22 mouse cellular contexts compared by ENCODE assay signal in the genomic region with DNA sequence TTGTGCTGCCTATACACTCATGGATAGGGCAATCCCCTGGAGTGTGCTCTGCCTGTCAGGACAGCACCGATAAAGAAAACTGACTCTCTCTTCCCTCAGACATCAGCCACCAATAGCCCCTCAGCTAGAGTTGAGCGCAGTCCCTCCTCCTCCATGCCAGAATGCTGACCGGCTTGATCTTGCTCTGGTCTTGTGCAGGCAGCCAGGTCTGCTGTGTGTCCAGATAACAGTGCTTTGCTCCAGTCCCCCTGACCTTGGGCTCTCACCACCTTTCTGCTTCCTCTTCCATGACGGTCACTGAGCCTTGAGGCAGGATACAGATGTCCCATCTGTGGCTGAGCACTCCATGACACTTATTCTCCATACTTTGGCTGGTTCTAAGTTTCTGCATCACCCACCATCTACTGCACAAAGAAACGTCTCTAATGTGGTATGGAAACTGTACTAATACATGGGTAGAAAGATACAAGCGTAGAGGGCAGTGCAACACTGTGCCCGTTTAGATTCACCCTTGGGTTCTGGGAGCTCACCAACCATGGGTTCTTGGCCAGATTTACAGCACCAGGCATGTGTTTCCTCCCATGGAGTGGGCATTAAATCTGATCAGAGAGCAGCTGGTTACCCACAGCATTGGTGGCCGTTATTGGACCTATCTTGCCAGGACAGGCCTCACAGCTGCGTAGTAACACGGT. TPM values are rescaled to one million over a fixed set of nuclear protein-coding genes. Genes with fewer than 3 reads are reported as not detected.
DNase-seq lines count a peak whose midpoint lies in the region; ATAC-seq lines count a peak whose summit lies in the region.
"Had no signal": no experiment of that assay in that cellular context is flagged by ENCODE, and none has a peak within 500 bp of the region (broad histone marks: within the 10 kb centered on the region; RNA-seq: fewer than 3 reads in every experiment).

No protein-coding gene starts in this region.

- WGBS in heart, embryonic 13.5 days = 74% methylated on average over 10 of the region's 10 CpGs
- WGBS in kidney, embryonic 15.5 days = 84% methylated on average over 10 of the region's 10 CpGs
- WGBS in embryonic facial prominence, embryonic 10.5 days = 93% methylated on average over 10 of the region's 10 CpGs
- WGBS in forebrain, embryonic 11.5 days = 93% methylated on average over 10 of the region's 10 CpGs

- no peak for ATAC-seq in heart, embryonic 13.5 days (ENCODE audit: extremely low read depth, insufficient number of reproducible peaks, low FRiP score, low TSS enrichment)
- ATAC-seq in kidney, embryonic 15.5 days (replicated peaks; ENCODE audit: low FRiP score) = no peak
- ATAC-seq in forebrain, embryonic 11.5 days (replicated peaks; ENCODE audit: low FRiP score) = no peak
- ATAC-seq: CD4-positive, CD25-positive, alpha-beta regulatory T cell, adult 4 months; forebrain, embryonic 16.5 days had no signal

- H3K27me3 ChIP-seq in heart, embryonic 13.5 days (replicated peaks) = no peaks in the 10 kb centered on the region
- no peaks in the 10 kb centered on the region for H3K27me3 ChIP-seq in kidney, embryonic 15.5 days
- H3K27me3 ChIP-seq in embryonic facial prominence, embryonic 10.5 days (replicated peaks; ENCODE audit: low read depth, poor library complexity, severe bottlenecking) = no peaks in the 10 kb centered on the region
- no peaks in the 10 kb centered on the region for H3K27me3 ChIP-seq in forebrain, embryonic 11.5 days (ENCODE audit: control insufficient read depth, insufficient read depth, low read length)
- H3K27me3 ChIP-seq: embryonic facial prominence, embryonic 15.5 days; hindbrain, embryonic 13.5 days; intestine, embryonic 15.5 days had no signal

- no peak overlapping the region for H3K4me2 ChIP-seq in heart, embryonic 13.5 days
- H3K4me2 ChIP-seq in kidney, embryonic 15.5 days = no peak overlapping the region
- H3K4me2 ChIP-seq in forebrain, embryonic 11.5 days (ENCODE audit: low read depth, low read length, severe bottlenecking) = no peak overlapping the region
- H3K4me2 ChIP-seq: embryonic facial prominence, embryonic 15.5 days; hindbrain, embryonic 13.5 days; intestine, embryonic 15.5 days had no signal

- intact Hi-C loops in heart, postnatal 25 days (cut with DNase I) = no loop called here

- H3K4me3 ChIP-seq in heart, embryonic 13.5 days = no peak overlapping the region
- H3K4me3 ChIP-seq in kidney, embryonic 15.5 days (replicated peaks) = no peak overlapping the region
- H3K4me3 ChIP-seq in embryonic facial prominence, embryonic 10.5 days = no peak overlapping the region
- H3K4me3 ChIP-seq in forebrain, embryonic 11.5 days (ENCODE audit: low read depth, low read length) = no peak overlapping the region
- H3K4me3 ChIP-seq: embryonic facial prominence, embryonic 15.5 days; erythroblast, embryonic 14.5 days; forebrain, embryonic 10.5 days; hindbrain, embryonic 13.5 days; intestine, embryonic 15.5 days had no signal

- H3K9me3 ChIP-seq in heart, embryonic 13.5 days = no peaks in the 10 kb centered on the region
- H3K9me3 ChIP-seq in kidney, embryonic 15.5 days (replicated peaks) = no peaks in the 10 kb centered on the region
- no peaks in the 10 kb centered on the region for H3K9me3 ChIP-seq in embryonic facial prominence, embryonic 10.5 days
- no peaks in the 10 kb centered on the region for H3K9me3 ChIP-seq in forebrain, embryonic 11.5 days (ENCODE audit: control insufficient read depth, low read length)
- H3K9me3 ChIP-seq: embryonic facial prominence, embryonic 15.5 days; forebrain, embryonic 10.5 days; G1E; hindbrain, embryonic 13.5 days; intestine, embryonic 15.5 days had no signal

- peaks cover 37% of the 10 kb centered on the region for H3K4me1 ChIP-seq in heart, embryonic 13.5 days
- H3K4me1 ChIP-seq in kidney, embryonic 15.5 days = peaks cover 33% of the 10 kb centered on the region
- peaks cover 22% of the 10 kb centered on the region for H3K4me1 ChIP-seq in embryonic facial prominence, embryonic 10.5 days
- H3K4me1 ChIP-seq in forebrain, embryonic 11.5 days (replicated peaks; ENCODE audit: control insufficient read depth, insufficient read depth, low read length) = no peaks in the 10 kb centered on the region

- peak overlapping the region; percentile 36 for H3K27ac ChIP-seq in heart, embryonic 13.5 days (replicated peaks)
- H3K27ac ChIP-seq in kidney, embryonic 15.5 days = peak overlapping the region; percentile 59
- peak overlapping the region; percentile 24; the same call in 1 of the 2 replicates for H3K27ac ChIP-seq in embryonic facial prominence, embryonic 10.5 days (replicated peaks)
- H3K27ac ChIP-seq in forebrain, embryonic 11.5 days (ENCODE audit: low read depth, low read length) = no peak overlapping the region
- H3K27ac ChIP-seq: forebrain, embryonic 10.5 days; hindbrain, embryonic 13.5 days; intestine, embryonic 15.5 days had no signal

- DNase-seq in heart, postnatal 25 days (ENCODE audit: low spot score) = no peak
- DNase-seq in kidney, adult 18-20 months = no peak
- DNase-seq in 416B (ENCODE audit: low read depth) = peak; percentile 30
- no peak for DNase-seq in embryonic facial prominence, embryonic 10.5 days (ENCODE audit: low spot score)
- DNase-seq in forebrain, embryonic 11.5 days (ENCODE audit: low spot score) = no peak
- DNase-seq: adrenal gland, adult 8-10 months; adrenal gland, postnatal 36 days; B cell, adult 2 months; cerebellum, adult 2 months; gastrocnemius, postnatal 14 days; heart, postnatal 4 days; kidney, adult 2 months had no signal

- peaks cover 96% of the 10 kb centered on the region for H3K36me3 ChIP-seq in heart, embryonic 13.5 days
- no peaks in the 10 kb centered on the region for H3K36me3 ChIP-seq in kidney, embryonic 15.5 days
- no peaks in the 10 kb centered on the region for H3K36me3 ChIP-seq in embryonic facial prominence, embryonic 10.5 days (replicated peaks)
- no peaks in the 10 kb centered on the region for H3K36me3 ChIP-seq in forebrain, embryonic 11.5 days (ENCODE audit: control insufficient read depth, insufficient read depth, low read length)
- H3K36me3 ChIP-seq: embryonic facial prominence, embryonic 15.5 days; forebrain, embryonic 10.5 days; G1E; hindbrain, embryonic 13.5 days; intestine, embryonic 15.5 days had no signal

- no peak overlapping the region for H3K9ac ChIP-seq in heart, embryonic 13.5 days
- no peak overlapping the region for H3K9ac ChIP-seq in kidney, embryonic 15.5 days
- H3K9ac ChIP-seq in forebrain, embryonic 11.5 days (ENCODE audit: low read length) = no peak overlapping the region
- H3K9ac ChIP-seq: embryonic facial prominence, embryonic 15.5 days; hindbrain, embryonic 13.5 days; intestine, embryonic 15.5 days had no signal

RNA-seq across cellular contexts. Expression of a gene that starts 36.2 kb away (rescaled TPM):
- 43.8 and 45.3 TPM in 2 replicates for polyA plus RNA-seq in heart, embryonic 13.5 days (2015; fragmentation: Nextera tagmentation; extraction: Ambion mirVana)
- 10 to 100 TPM; 21.4 to 22.2 TPM for total RNA-seq in heart, postnatal 25 days (2021)
- polyA plus RNA-seq in kidney, embryonic 15.5 days (2015; fragmentation: Nextera tagmentation; extraction: Ambion mirVana) = 85.7 and 88.3 TPM in 2 replicates
- 121 and 127 TPM in 2 replicates for polyA plus RNA-seq in embryonic facial prominence, embryonic 10.5 days (2016; fragmentation: Nextera tagmentation; extraction: Ambion mirVana)
- polyA plus RNA-seq in forebrain, embryonic 11.5 days (2014; fragmentation: Nextera tagmentation; extraction: Ambion mirVana) = 147 TPM in 2 replicates

RNA-seq across cellular contexts. Expression of a gene that starts 36.3 kb away (rescaled TPM):
- 25.9 and 26.8 TPM in 2 replicates for polyA plus RNA-seq in heart, embryonic 13.5 days (2015; fragmentation: Nextera tagmentation; extraction: Ambion mirVana)
- total RNA-seq in heart, postnatal 25 days (2021) = 10 to 100 TPM; 14.5 to 15.1 TPM
- polyA plus RNA-seq in kidney, embryonic 15.5 days (2015; fragmentation: Nextera tagmentation; extraction: Ambion mirVana) = 53.7 and 55.6 TPM in 2 replicates
- polyA plus RNA-seq in embryonic facial prominence, embryonic 10.5 days (2016; fragmentation: Nextera tagmentation; extraction: Ambion mirVana) = 74.1 and 77.3 TPM in 2 replicates
- polyA plus RNA-seq in forebrain, embryonic 11.5 days (2014; fragmentation: Nextera tagmentation; extraction: Ambion mirVana) = 45.7 and 53.8 TPM in 2 replicates
